Mouse (Mus musculus): ENCODE measurements around the gene Rab25.

Rab25 gene

DNA sequence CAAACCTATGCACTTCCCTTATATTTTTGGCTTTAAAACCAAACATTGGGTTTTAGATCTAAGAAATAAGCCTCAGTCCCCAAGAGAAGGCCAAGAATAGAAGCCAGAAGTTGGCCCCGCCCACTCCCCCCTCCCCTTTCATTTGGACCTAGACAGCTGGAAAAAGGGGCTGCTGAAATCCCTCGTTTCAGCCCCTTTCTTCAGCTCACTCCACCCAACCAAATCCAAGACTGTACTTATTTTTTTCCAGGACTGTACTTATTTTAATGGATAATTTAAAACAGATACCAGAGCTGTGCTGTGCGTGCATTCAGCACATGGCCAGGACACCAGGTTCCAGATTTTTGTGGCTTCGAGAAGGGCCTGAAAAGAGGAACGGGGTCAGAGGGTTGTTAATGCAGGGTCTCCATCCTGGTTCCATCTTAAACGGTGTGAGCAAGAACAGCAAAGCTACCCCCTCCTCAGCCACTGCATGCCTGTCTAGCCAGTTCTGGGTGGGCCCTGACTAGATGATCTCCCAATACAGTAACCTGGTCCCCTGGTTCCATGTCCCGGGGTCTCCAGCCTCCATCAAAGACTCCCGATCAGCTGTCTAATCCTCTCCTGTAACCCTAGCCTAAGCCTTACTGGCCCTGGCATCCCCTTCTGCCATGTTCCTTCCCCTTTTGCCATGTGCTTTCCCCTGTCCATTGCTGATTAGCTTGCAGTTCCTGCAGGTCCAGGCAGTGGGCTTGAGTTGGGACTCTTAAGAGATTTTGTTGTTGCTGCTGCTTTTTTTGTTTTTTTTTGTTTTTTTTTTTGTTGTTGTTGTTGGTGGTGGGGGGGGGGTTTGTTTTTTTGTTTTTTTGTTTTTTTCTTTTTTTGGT, 44.0 kb downstream of the Rab25 start:
- in situ Hi-C loops (cut with MboI), result no loop called here

DNA sequence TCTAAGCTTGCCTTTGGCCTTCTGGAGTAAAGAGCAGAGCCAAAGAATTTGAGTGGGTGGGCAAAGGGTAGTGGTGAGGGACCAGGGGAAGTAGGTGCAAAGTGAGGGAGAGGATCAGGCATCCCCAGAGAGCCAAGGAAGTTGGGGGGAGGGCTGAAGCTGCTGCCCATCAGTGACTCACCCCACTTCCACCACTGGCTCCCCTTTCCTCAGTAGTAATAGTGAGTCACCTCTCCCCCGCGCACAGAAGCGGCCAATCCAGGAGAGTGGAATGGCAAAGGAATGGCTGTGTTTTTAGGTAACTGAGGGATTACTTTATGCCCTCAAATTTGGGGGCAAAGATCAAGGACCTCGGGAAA, 44.6 kb downstream of the Rab25 start:
- in situ Hi-C loops (cut with MboI), result no loop called here

DNA sequence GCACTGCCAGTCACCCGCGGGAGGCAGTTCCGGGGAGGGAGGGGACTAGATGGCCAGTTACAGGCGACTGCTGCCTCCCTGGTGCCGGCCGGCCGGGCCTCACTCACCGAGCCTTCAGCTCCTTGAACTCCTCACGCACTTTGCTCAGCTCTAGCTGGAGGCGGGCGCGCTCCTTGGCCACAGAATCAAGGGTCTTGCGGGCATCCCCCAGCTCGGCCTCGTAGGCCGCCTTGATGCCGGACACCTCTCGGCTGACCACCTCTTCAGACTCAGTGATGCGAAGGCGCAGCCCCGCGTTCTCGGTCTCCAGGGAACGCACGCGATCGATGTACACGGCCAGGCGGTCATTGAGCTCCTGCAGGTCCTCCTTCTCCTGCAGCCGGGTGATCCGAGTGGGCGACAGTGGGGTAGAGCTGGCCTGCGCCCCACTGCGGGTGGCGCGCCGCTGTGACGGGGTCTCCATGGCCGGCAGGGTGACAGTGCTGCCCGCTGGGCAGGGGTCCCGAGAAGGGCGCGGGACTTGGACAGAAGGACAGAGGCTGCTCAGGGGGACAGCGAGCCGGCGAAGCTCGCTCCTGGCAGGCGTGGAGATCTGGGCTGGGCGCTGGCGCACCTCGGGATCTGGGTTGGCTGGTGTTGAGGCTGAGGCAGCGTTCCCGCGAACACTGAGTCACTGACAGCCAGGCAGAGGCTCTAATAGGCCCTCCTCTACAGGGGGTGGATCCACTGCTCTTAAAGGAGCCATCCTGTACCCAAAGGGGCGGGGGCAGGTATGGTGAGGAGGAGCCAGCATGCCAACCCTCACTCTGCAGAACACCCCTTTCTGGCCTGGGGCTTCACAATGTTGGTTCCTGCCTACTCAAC, 45.2 kb downstream of the Rab25 start:
- in situ Hi-C loops (cut with MboI), result no loop called here

DNA sequence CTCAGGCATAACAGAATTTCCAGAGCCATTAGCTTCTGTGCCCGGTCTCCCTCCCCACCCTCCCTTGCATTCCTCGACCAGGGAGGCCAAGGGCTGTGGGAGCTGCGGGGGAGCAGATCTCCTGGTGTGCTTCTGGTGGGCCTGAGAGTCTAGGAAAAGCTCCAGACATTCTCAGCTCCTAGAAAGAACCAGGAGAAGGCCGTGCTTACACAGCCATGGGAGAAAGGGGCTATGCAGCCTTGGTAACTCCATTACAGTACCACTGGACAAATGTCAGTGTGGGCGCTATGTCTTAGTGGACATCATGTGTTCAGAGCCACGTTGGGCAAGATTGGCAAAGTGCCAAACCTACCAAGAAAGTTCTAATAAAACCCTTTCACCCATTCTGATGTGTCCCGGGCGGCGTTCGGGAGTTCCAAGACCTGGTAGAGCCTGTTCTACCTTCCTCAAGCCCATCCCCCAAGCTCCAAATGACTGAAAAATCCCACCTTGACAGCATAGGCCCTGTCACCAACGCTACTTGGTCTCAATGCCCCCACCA, 46.0 kb downstream of the Rab25 start:
- in situ Hi-C loops (cut with MboI), result no loop called here

DNA sequence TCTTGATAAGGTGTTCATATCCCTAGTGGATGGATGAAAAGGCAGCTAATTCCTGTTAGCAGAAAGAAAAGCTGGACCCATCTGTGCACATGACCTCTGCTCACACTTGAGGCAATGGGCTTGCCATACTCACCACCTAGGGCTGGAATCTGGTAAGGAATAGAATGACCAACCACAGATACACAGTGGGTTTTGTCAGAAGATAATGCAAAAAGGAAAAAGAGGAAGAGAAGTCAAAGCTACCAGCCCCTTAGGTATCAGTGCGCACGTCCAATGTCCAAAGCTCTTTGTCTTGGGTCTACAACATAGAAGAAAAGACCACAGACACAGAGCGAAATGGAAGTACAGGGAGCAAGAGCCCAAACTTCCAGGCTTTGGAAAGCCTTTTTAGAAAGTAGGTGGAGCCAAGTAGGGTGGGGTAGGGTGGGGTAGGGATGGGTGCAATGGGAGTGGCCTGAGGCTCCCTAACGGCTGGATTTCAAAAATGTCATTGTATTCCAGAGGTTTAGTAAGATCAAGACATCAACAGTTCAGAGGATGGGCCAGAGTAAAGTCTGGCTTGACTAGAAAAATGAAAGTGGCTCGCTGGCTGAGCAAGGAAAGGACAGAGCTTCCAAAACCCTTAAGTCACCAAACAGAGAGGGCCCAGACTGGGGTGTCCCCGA, 46.6 kb downstream of the Rab25 start:
- in situ Hi-C loops (cut with MboI), result no loop called here

DNA sequence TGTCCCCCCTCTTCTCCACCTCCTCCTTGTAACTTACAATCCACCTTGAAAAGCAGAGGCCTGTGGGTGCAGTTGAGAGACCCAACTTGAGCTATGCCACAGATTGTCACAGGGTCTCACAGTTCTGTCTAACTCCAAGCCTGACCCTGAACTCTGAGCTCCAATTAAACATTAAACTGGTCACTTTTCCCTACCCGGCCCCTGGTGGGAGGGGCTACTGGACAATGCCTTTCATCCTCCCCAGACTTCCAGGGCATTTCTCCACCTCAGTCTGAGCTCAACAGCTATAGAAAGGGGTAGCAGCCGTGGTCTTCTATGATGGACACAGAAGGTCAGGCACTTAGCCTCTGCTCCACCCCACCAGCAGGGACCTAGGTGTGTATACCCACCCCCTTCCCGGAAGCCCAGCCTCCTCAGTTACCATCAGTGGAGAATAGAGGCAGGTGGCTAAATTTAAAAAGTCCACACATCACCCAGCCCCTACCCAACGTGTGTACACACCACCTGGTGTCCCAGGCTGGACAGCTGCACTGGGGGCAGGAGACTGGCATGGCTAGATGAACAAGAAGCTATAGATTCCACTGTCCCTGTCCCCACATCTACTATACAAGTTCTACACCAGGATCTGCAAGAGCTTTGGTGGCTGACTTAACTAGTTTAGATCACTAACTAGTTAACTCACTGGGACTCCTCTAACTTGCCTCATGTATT, 47.3 kb downstream of the Rab25 start:
- in situ Hi-C loops (cut with MboI), result no loop called here

DNA sequence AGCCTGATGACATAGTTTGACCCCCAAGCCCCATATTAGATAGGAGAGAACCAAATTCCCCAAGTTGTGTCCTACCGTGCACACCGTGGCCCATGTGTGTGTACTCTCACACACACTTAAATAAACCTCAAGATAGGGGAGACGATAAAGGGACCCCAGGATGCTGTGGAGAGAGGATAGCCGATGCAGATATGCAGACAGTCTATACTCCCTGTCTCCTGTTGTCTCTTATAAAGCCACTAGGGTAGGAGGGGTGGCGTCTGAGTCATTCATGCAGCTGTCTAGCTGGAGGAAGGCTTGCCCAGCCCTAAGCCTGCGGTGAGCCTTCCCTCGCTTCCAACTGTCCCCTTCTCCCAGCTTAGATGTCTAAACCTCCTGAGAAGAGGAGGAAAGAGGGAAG, 48.0 kb downstream of the Rab25 start:
- in situ Hi-C loops (cut with MboI), result no loop called here

DNA sequence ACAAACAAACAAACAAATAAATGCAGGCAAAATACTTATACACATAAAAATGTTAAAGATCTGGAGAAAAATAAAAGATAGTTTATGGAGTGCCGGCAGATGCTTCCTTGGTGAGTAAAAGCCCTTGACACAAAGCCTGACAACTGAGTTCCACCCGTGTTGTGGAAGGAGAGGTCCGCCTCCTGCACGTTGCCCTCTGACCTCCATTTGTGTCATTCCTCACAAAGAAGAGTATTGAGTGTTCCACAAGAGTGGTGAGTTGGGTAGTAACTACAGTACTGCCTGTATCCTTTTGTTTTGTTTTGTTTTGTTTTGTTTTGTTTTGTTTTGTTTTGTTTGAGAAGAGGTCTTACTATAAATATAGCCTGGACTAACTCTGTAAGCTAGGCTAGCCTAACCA, 48.5 kb downstream of the Rab25 start:
- in situ Hi-C loops (cut with MboI), result no loop called here

DNA sequence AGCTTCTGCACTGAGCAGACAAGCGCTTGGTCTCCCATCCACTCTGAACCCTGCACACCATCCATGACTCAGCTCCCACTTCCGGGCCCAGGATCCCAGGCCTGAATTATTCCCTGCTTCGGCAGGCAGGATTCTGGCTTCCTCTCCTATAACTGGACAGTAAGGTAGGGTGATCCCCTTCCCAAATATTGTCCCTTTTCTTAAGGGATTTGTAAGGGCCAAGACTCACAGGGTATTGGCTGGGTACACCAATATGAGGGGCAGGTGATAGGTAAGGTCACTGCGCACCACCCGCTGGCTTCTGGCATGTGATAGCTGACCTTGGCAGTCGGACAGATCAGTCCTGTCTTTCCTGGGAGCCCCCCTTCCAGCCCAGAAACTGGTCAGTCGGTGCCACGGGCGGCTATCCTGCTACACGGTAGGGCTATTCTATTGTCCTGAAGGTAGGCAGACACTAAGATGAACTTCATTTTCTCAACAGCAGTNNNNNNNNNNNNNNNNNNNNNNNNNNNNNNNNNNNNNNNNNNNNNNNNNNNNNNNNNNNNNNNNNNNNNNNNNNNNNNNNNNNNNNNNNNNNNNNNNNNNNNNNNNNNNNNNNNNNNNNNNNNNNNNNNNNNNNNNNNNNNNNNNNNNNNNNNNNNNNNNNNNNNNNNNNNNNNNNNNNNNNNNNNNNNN, 52.2 kb downstream of the Rab25 start:
- in situ Hi-C loops (cut with MboI), result no loop called here

DNA sequence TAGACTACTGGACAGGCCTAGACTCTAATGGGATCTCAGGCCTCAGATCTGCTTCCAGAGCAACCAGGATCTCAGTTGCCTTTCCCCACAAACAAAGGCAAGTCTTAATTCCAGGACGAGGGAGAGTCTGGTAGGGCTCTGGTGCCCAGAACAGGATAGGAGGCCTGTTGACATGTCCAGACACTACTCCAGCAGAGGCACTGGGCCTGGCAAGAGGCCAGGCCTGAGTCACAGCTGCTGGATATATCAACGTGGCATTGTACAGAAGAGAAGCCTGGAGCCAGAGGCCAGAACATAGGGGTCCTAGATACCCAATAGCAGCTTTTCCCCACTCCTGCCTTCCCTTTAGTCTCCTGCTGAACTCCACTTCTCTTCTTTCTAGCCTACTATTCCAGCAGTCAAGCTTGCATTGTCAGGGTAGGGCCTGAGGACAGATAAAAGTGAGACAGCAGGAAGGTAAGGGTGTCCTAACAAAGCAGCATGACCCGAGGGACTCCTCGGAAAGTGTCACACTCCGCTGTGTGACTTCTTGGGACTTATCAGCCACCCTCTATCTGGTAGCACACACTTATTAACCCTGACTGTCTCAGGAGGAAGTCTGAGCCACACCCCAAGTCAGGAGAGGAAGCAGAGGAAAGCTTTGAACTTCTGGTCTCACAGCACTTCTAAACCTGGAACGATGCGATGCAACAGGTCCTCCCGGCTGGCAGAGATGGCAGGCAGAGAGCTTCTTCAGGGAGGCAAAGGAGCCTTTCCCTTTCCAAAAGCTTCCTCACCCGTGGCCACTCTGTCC, 53.1 kb downstream of the Rab25 start:
- in situ Hi-C loops (cut with MboI), result no loop called here

DNA sequence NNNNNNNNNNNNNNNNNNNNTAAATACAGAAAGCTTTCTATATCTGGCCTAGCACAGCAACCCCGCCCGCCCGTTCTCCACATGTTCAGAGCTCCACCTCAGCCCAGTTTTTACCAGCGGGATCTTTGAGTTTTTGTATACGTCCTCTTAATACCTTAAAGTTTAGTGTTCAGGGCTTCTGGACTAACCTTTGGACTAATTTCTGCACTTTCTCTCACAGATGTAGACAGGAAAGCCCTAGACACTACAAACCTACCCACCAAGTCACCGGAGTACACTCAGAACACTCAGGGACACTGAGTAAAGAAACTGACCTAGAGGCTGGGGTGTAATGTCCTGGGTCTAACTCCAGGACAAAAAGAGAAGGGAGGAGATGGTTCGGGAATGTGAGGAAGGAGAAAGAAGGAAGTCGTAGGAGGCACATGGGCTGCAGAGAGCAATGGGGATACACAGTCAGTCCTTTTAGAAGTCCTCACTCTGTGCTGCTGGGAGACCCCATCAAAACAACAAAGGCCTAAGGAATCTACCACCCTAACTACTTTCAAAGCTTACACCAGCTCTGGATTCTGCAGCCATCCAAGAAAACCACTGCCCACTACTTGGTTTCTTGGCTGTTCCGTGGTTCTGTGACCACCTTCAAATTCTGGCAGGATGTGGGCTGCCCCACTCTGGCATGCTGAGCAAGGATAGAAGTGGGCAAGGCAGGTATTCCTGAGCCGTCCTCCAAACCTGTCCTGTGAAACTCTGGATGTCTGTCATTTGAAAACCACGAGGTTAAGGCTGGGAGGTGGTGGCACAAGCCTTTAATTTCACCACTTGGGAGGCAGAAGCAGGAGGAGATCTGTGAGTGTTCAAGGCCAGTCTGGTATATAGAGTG, 54.2 kb downstream of the Rab25 start:
- in situ Hi-C loops (cut with MboI), result no loop called here
